Mouse (Mus musculus) erythroid progenitor cell, adult 5-6 weeks (primary cell): ENCODE measurements around the gene Unc13d. TPM values are rescaled to one million over a fixed set of nuclear protein-coding genes. Genes with fewer than 3 reads are reported as not detected.
A peak's percentile ranks its signal among the peaks of the same experiment; 100 is the strongest.

Experiments used
- ATAC-seq: replicated peaks from 2 replicates; pipeline ENCODE4 v1.8.0; 2016; ENCODE audit warnings: moderate number of reproducible peaks, mild to moderate bottlenecking, moderate TSS enrichment, inconsistent platforms; ENCODE audit not compliant: poor library complexity, low FRiP score, severe bottlenecking
- total RNA-seq, 2 experiments: library from RNA; stranded (forward) in 1 of 2; stranded (reverse) in 1 of 2; fragments of 150-400 nt in 1 of 2; fragments of 186-747, 209-891 nt in 1 of 2; gene quantifications; 2 replicates each; pipeline versions ENCODE4 v1.2.3 to v1.2.4; 2015 to 2017; ENCODE audit warnings: low replicate concordance in 2 of 2

Unc13d gene
- total RNA-seq, 2 experiments from 2014 or later: 2.1 to 2.5 TPM

DNA sequence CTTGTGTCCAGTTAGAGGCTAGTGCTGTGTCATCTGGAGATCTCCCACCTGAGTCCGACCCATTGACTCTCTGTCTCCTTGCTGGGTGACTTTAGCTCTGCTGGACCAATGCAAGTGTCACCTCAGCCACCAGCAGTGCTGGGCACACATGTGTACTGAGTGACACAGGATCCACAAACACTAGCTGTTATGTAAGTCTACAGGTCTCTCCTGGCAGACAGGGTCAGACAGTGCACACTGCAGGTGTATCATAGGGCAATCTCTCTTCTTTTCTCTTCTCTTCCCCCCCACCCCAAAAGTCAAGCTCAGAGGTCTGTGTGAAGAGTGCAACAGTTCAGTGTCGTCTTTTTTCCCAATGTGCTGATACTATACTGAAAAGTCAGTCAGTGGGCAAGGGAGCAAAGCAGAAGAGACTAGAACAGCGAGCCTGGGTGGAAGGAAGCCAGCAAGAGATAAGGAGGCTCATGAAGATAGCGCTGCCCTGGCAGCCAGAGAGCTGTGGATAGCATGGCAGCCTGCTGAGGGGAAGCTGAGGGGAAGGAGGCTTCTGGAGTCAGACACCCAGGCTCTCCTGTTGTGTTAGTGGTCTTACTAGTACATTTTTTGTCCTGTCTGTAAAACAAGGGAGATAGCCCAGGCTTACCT is 20.4 kb downstream of the Unc13d start:
- peak; percentile 72 for ATAC-seq

DNA sequence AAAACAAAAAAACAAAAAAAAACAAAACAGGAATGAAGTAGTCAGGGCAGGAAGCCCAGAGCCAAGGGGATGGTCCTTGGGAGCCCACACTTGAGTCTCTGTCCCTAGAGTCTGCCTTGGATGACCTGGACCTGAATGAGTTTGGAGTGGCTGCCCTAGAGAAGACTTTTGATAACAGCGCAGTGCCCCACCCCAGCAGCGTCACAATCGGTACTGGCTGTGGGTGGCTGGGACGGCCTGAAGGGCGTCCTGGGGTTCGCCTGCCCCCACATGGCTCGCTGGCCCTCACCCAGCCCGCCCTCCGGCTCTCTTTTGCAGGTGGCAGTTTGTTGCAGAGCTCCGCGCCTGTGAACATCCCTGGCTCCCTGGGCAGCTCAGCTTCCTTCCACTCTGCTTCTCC is 21.9 kb downstream of the Unc13d start:
- ATAC-seq: peak; percentile 58

DNA sequence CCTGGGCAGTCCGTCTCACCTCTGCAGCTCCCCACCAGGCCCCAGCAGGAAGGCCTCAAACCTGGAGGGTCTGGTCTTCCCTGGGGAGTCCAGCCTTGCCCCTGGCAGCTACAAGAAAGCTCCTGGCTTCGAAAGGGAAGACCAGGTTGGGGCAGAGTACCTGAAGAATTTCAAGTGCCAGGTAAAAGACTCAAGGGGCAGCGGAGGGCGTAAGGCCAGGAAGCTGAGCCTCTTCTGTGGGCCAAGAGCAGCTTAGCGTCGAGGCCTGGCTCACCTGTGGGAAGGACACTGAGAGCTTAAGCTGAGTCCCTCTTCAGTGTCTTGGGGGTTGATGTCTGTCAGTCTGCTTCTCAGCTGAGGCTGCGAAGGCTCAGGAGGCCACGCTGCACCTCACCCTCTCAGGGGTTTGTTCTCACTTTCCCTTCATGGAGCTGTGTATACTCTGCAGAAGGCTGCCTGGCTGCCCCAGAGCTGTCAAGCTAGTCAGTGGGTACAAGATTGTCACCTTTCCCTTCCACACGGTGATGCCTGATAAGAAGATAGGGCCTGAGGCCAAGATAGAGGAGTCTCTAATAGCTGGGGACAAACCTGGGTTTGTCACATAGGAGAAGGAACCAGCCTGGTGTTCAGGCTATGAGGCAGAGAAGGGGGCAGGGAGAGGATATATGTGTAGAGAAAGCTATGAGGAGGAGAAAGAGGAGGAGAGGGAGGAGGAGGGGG is 24.1 kb downstream of the Unc13d start:
- ATAC-seq: no peak

DNA sequence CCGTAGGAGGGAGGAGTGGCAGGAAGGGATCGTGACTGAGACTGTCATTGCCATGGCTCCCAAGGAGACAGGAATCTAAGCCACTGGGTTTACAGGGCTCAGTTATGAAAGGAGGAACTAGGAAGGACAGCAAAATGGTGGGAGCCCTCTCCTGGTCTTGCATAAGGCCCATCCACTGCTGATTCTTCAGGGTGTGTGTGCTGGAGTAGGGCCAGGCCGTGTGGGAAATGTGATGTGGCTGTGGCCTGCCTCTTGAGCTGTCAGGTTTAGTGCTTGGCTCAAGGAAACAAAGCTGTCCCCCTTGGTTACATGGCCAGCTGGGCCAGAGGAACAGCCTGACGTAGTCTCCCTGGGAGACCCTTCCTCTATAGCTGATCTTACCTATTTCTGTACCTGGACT is 27.6 kb downstream of the Unc13d start:
- ATAC-seq: no peak

DNA sequence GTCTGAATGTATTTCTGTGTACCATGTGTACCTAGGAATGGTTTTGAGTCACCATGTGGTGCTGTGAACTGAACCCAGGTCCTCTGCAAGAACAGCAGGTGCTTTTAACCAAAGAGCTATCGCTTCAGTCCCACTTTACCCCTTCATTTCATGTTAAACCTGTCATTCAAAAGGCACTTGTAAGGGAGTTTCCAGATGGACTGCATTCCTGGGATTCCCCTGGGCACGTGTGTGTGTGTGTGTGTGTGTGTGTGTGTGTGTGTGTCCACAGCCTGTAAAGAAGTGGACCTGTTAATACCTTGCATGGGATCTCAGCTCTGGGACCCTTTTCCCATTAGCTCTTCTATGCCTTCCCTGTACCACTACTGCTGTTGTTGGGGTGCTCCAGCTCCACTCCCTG is 28.2 kb downstream of the Unc13d start:
- ATAC-seq: no peak

DNA sequence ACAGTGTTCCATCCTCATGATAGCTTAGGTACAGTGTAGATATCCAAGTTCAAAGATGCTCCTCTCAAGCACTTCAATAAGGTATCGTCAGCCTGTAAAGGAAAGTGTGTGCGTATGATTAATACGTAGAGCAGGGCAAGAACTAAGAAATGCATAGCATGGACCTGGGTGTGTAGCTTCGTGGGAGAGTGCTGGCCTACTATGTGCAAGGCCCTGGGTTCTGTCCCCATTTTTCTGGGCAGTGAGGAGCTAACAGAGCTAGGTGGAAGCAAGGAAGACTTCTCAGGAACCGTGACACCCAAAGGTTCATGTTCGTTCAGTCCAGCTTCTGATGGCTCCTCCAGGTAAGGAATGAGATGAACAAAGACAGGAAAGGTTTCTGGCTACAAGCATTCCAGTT is 32.6 kb downstream of the Unc13d start:
- ATAC-seq: no peak

DNA sequence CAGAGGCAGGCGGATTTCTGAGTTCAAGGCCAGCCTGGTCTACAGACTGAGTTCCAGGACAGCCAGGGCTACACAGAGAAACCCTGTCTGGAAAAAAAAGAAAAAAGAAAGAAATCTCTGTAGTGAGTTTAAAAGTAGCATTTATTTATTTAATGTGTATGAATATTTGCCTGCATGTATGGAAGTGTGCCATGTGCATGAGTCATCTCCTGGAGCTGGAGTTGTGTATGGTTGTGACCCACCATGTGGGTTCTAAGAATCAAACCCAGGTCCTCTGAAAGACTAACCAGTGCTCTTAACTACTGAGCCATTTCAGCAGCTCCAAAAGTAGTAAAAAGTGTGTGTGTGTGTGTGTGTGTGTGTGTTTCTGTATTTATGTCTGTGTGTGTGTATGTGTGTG is 34.5 kb downstream of the Unc13d start:
- no peak for ATAC-seq

DNA sequence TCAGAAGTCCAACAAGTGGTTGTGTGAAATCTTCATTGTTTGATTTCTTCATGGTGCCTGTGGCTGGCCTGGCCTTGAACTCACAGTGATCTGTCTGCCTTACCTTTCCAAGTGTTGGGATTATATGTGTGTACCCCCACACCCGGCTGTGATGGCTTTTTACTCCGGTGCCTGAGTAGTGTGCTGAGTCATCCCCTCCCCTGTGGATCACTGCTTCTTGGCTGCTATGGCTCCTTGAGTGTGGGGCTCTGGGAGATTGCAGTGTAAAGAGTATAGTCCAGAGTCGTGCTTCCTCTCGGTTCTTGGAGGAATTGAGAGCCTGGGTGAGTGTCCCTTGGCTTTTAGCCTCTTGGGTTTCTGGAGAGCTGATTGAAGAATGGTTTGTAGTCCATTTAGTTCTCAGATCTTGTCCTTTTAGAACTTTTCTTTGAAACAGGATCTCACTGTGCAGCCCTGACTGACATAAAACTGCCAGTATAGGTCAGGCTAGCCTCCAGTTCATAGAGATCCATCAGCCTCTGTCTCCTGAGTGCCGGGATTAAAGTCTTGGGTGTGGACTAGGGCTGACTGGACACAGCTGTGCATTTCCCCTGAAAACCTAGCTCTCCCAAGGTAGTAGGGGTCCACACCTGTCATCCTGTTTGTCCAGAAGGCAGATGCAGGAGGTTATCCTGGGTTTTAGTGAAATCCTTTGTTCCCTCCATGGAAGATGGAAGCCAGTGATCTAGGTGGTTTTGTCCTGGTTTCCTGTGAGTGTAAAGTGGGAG is 35.2 kb downstream of the Unc13d start:
- ATAC-seq: no peak

DNA sequence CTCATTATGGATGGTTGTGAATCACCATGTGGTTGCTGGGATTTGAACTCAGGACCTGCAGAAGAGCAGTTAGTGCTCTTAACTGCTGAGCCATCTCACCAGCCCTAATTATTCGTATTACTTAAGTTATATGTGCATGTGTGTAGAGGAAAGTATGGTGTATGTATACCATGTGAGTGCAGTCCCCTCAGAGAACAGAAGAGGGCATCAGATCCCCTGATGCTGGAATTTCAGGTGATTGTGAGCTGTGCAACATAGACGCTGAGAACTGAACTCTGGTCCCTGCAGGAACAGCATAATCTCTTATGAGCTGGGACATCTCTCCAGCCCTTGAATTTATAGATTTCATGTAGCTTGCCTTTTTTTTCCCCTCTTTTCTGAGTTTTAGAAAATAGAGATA is 35.9 kb downstream of the Unc13d start:
- ATAC-seq: no peak

DNA sequence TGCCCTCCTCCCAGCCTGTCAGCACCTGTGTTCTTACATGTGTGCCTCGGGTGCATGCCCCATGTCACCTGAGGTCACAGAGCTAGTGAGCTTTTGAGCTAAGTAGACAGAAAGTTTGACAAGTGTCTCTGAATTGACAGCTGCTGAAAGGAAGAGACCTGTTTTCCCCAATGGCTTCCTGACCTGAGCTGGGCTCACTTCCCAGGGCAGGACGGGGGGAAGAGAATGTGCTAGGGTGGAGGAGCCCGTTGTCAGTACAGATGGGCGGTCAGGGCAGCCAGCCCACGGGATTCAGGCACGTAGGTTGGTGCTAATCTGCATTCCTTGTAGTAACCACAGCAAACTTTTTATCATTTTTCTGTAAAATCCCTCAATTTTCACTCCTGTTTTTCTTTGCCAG is 37.2 kb downstream of the Unc13d start:
- no peak for ATAC-seq

DNA sequence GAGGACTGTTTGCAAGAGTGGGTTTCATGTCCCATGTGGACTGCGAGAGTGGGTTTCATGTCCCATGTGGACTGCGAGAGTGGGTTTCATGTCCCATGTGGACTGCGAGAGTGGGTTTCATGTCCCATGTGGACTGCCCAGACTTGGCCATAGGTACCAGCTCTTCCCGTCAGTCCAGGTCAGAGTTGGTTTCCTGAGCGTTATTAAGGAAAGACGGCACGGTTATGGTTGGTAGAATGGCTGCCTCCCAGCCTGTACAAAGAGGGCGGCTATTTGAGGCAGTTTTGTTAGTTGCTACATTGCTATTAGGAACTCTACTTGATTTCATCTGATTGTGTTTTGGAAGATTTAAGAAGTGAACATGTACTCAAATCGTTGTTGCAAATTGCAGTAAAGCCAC is 39.9 kb downstream of the Unc13d start:
- no peak for ATAC-seq

DNA sequence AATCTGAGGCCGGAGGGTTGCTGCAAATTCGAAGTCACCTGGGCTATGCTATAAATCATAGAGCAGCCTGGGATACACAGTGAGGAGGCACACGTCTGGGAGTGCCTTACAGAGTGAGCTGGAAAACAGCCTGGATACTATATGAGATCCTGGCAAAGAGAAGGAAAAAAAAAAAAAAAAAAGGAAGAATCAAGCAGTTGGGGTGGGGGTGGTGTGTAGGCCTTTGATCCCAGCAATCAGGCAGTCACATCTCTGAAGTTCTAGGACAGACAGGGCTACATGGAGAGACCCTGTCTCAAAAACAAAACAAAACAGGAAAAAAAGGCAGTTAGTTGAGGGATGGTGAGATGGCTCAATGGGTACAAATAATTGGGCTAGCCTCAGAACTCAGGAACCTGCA is 41.1 kb downstream of the Unc13d start:
- no peak for ATAC-seq

DNA sequence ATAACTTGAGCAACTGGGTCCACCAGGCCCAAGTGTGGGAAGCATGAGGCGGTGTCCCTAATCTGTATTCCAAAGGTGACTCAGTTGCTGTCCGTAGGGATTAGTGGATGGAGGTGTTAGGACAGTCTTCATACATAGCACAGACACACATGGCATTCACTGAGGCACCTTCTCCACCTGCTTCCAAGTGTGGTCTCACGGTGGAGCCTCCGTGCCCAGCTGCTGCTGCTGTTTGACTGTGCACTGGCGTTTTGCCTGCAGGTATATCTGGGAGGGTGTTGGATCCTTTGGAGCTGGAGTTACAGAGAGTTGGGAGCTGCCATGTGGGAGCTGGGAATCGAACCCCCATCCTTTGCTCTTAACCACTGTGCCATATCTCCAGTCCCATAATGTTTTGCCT is 43.2 kb downstream of the Unc13d start:
- ATAC-seq: no peak

DNA sequence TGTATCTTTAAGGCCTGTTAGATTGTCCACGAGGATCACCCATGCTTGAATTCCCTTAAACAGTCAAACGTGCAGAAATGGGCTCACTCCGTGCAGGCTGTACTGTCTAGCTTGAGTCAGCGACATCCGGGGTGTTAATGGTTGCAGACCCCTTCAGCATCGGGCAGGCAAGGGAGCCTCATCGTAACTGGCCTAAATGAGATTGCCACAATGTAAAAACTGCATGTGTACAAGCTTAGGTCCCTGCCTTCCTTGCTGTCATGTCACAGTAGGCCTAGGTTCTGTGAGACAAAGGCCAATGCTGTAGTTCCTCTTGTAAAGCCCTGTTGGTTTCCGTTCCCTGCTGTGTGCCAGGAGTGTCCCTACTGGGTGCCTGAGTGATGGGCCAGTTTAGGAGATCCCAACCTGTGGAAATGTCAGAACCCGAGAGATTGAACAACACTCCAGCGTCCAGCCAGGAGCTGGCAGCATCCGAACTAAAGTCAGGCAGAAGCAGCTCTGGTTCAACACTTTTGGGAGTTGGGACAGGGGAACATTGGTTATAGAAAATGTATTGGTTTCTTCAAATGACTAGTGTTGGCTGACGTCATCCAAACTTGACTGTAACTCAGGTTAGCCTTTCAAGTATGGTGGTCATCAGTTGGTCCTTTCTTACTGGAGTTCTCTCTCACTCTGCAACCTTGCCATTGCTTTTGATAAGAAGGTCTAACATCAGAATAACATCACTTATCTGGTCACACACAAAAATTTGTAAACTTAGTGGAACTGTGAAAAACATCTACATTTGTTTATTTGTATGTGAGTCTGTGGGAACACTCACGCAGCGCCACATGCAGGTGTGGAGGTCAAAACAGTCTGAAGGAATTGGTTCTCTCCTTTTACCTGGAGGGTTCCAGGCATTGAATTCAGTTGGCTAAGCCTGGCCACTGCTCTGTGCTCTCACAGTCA is 46.6 kb downstream of the Unc13d start:
- ATAC-seq: peak; percentile 35

DNA sequence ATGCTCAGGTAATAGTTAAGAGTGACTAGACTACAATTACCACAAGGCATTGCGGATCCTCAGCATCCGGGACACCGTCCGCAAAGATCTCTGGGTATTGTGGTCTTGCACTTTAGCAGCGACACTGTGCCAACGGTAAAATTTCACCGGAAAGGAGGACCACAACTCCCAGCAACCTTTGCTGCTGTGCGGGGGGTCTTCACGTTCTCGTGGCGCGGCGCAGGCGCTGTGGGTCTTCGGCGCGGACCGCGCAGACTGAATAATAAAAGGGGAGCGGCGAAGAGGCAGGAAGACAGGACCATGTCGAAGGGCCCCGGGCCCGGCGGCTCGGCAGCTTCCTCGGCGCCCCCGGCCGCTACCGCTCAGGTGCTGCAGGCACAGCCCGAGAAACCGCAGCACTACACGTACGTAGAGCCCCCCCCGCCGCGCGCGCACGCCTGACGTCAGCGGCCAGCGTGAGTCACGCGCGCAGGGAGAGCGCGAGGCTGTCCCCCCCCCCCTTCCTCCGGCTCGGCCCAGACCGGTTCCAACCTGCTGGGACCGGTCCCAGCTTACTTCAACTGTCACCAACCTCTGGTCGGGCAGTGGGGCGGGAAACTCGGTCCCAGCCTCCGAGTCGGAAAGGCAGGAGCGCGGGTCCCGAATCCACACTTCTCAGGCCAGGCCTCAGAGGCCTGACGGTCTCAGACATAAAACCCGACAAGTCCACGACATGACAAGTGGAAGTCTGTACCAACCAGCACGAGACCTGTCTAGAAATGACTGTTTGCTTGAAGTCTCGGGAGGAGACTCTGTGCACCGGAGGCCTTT is 47.5 kb downstream of the Unc13d start, which contains the start of gene Unk:
TSS of gene Unk (plus strand) at position 235 of the 810 bp plus-strand sequence.
- ATAC-seq: peak; percentile 84

DNA sequence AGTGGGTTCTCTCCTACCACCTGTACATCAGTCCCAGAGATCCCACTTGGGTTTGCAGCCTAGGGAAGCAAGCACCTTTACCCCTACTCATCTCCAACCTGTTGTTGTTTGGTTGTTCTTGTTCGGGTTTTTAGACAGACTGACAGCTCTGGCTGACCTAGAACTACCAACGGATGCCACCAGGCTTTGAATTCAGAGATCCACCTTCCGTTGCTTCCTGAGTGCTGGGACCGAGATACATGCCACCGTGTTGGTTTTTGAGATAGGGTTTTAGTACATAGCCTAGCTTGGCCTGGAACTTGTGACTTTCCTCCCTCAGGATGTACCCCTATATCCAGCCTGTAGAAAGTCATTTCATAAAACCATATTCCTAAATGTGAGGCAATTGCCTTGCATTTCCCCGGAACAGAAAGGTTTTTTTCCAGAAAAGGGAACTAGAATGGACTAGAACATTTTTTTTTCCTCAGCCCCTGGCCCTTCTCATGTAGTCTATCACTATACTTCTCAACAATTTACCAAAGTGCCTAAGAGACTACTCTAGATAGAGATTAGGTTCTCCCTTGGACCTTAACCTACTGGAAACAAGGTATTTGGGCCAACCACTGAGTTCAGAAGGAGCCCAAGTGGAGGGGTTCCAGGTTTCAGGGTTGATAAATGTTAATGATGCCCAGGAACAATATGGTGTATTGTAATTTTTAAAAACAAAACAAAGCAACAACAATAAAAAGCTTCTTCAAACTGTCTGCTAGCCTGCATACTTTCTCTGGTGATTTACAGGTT is 48.5 kb downstream of the Unc13d start:
- ATAC-seq: no peak

DNA sequence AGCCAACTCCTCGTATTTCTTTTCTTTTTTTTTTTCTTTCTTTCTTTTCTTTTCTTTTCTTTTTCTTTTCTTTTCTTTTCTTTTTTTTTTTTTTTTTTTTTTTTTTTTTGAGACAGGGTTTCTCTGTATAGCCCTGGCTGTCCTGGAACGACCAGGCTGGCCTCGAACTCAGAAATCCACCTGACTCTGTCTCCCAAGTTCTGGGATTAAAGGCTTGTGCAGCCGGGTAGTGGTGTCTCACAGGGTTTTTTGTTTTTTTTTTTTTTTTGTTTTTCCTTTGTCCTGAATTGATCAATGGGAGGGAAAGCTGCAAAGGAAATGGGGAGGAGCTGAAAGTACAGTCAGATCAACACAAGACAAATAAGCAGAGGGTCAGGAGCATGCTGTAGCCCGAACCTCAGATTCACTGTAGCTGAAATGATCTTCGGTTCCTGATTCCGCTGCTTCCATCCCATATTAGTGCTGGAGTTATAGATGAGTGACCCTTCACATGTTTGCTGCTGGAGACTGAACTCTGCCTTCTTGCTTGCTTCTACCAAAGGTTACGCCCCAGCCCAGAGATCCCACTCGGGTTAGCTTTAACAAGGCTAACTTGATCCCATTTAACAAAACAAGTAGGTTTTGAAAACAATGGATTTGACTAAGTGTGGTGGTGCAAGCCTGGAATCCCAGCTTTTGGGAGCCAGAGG is 49.4 kb downstream of the Unc13d start:
- ATAC-seq: no peak

DNA sequence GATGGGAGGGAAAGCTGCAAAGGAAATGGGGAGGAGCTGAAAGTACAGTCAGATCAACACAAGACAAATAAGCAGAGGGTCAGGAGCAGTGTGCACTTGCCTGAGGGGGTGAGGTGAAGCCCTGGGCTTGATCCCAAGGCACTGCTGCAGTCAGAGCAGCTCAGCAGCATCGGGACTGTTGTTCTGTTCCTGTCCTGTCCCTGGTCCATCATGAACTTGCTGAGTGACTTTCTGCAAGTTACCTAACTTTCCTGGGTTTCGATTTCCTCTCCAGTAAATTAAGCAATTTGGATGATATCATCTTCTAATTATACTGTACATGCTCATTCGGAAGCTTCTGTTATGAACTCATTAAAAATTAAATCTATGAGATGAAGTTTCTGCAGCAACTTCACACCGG is 50.0 kb downstream of the Unc13d start, which contains the start of gene H3f3b:
TSS of gene H3f3b (minus strand) at position 207 of the 400 bp plus-strand sequence.
- no peak for ATAC-seq
